Mouse (Mus musculus): ENCODE results near the gene Hoxd10. TPM values are rescaled to one million over a fixed set of nuclear protein-coding genes. Genes with fewer than 3 reads are reported as not detected.

Hoxd10 gene
- polyA plus RNA-seq, 1 experiment from 2014 or later, result not detected

MicroRNAs within 50 kb of the gene (microRNA counts, 519-probe panel; counts per million panel counts)
- not detected for microRNA mmu-miR-10b

Small RNA genes within 50 kb of the gene (microRNA-seq; reads per million reads assigned to microRNA genes)
- not detected for gene Gm44463
- gene Mir10b, result 53.5 reads per million, percentile 47 among the genes with 10 or more reads in this experiment

Other genes starting within 250 kb of the Hoxd10 start
- 56.2 and 58.4 TPM in 2 replicates for gene Lnpk, start 112.5 kb upstream of the Hoxd10 start, polyA plus RNA-seq (2014; fragmentation: Nextera tagmentation; extraction: Ambion mirVana)
- 1.5 and 1.9 TPM in 2 replicates for gene Evx2, start 32.4 kb upstream of the Hoxd10 start, polyA plus RNA-seq (2014; fragmentation: Nextera tagmentation; extraction: Ambion mirVana)
- gene Hoxd13, start 23.6 kb upstream of the Hoxd10 start, polyA plus RNA-seq (2014; fragmentation: Nextera tagmentation; extraction: Ambion mirVana), result not detected in 2 replicates
- not detected in 2 replicates for gene Hoxd12, start 16.9 kb upstream of the Hoxd10 start, polyA plus RNA-seq (2014; fragmentation: Nextera tagmentation; extraction: Ambion mirVana)
- gene Hoxd11, start 12.4 kb upstream of the Hoxd10 start, polyA plus RNA-seq (2014; fragmentation: Nextera tagmentation; extraction: Ambion mirVana), result not detected in 2 replicates
- not detected in 2 replicates for gene Hoxd9, start 5.8 kb downstream of the Hoxd10 start, polyA plus RNA-seq (2014; fragmentation: Nextera tagmentation; extraction: Ambion mirVana)
- 0.11 TPM in 1 of 2 replicates, not detected in the other for gene Hoxd8, start 12.7 kb downstream of the Hoxd10 start, polyA plus RNA-seq (2014; fragmentation: Nextera tagmentation; extraction: Ambion mirVana)
- 0.07 and 0.14 TPM in 2 replicates for gene Hoxd3, start 20.0 kb downstream of the Hoxd10 start, polyA plus RNA-seq (2014; fragmentation: Nextera tagmentation; extraction: Ambion mirVana)
- gene Hoxd4, start 20.0 kb downstream of the Hoxd10 start, polyA plus RNA-seq (2014; fragmentation: Nextera tagmentation; extraction: Ambion mirVana), result not detected in 2 replicates
- not detected in 2 replicates for gene Gm28230, start 34.8 kb downstream of the Hoxd10 start, polyA plus RNA-seq (2014; fragmentation: Nextera tagmentation; extraction: Ambion mirVana)
- not detected in 2 replicates for gene Hoxd1, start 71.1 kb downstream of the Hoxd10 start, polyA plus RNA-seq (2014; fragmentation: Nextera tagmentation; extraction: Ambion mirVana)
- 124 and 130 TPM in 2 replicates for gene Mtx2, start 133.9 kb downstream of the Hoxd10 start, polyA plus RNA-seq (2014; fragmentation: Nextera tagmentation; extraction: Ambion mirVana)

All from midbrain, embryonic 11.5 days (tissue).